Mouse (Mus musculus) brain, embryonic 18.5 days (tissue): ENCODE results near the gene Enpep.

Experiments
- DNase-seq: peaks from one replicate; pipeline ENCODE4 v3.0.0-alpha.2; 2012; ENCODE audit warnings: low read depth, low spot score

Gene Enpep

DNA sequence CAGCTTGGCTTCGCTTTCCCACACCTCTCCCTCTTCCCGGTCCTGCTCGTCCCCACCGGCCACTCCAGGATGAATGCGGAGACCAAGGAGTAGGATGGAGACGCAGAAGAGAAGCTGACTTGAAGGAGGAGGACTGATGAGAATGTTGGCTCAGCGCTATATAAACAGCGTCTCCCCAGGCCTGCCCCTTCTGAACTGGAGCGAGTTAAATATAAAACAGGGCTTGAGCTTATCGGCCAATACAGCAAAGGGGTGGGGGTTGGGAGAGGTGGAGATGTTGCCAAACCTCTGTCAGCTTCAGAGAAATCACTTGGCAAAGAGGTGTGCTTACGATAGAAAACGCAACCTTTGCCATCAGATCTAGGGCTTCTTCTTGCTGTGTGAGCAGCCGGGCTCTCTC, at the start of gene Enpep:
Gene Enpep (minus strand): TSS at position 135 of the 400 bp plus-strand sequence.
- no peak for DNase-seq

DNA sequence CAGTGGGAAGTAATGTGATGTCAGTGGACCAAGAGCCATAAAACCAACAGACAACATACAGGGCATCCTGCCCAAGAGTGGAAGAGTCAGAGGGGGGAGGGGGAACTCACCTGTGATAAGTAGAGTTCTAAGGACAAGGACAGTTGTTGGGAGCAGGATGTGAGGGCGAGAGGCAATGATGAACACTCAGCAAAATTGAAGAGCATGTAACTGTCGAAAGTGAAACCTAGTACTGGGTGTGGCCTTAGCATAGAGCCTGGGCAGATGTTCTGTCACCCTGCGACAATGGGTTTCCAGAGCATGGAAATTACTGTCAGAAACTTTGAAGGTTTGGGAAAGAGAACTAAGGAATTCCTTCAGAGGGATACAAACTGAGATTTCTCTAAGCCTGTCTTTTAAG, 46.6 kb upstream of the Enpep start:
- no peak for DNase-seq

DNA sequence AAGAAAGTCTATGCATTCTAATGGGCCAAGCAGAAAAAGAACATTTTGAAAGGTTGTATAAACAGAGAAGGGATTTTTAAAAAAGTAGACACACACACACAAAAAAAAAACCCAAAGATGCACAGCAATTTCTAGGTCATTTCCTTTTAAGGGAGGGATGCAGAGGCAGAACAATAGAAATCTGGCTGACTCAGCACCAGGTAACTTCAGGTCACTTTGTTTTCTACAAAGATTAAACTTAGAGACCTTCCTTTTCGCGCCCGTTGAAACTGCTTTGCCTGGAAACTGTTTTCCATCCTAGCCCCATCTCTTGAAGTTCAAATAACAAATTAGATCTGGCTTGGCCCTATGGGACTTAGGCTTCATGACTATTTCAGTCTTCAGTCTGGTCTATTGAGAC, 42.6 kb upstream of the Enpep start:
- DNase-seq = no peak

DNA sequence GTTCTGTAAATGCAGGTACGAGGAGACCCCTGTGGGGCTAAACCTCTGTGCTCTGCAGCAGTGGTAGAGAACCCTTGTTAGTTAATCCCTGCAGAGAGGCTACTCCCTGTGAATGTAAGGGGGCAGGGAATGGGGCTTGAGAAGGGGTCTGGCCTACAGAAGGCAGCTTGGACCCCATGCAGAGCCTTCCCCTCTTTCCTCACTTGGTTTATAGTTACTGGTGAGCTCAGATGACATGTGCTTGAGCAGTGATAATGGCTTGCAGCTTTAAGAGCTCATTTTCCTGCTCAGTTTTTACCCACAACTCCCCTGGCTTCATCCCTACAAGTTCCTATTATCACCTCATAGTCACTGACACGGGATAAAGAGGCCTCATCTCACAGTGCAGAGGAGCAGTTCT, 40.6 kb upstream of the Enpep start:
- DNase-seq = no peak

DNA sequence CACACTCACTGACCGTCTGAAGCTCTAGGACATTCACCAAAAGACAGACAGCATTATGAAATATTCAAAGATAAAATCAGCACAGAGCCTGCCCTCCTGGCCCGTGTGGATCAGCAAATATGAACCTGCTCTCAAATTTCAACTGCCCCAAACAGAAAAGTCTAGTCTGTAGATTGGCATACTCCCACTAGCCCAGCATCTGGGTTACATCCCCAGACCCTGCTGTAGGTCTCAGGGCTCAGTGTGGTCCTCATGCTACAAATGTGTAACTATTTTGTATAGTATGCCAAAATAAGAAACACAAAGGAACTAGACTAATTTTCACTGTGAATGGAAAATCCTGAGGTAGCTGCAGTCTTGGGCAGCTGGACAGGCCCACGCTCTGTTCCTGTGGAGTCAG, 37.0 kb upstream of the Enpep start:
- DNase-seq = no peak

DNA sequence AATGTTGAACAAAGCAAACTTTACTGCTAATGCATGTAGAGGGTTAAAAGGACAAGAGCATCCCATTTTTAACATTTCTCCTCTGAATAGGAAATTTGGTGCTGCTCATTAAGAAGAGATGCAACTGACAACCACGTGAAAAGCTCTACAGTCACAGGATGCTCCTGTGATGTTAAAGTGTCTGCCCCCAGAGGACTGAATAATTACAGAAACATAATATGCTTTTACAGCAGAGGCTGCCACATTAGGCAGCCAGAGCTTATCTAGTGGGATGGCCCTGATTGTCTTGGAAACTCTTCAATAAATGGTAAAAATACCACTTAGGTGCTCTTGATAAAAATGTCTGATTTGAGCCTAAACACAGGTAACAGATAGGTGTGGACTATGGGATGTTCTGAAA, 33.4 kb upstream of the Enpep start:
- DNase-seq = no peak

DNA sequence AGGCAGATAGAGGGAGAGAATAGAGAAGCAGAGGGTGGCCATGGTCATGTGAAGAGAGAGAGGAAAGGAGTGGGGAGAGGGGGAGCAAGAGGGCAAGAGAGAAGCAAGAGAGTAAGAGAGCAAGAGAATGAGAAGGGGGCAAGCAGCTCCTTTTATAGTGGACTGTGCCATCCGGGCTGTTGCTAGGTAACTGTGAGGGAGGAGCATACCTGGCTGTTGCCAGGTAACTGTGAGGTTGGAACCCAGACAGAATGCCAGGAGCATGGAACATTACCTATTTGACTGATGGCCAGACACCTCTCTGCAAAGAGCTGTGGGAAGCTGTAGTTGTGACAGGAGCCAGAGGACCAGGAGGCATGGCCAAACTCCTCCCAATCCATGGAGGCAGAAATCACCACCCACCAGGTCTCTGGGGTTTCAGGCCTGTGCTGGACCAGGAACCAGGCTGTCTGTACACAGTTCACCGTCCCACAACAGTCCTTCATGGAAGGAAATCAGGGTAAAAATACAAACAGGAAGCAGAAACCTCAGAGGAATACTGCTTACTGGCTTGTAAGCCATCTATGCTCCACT, 32.4 kb upstream of the Enpep start:
- DNase-seq = no peak

DNA sequence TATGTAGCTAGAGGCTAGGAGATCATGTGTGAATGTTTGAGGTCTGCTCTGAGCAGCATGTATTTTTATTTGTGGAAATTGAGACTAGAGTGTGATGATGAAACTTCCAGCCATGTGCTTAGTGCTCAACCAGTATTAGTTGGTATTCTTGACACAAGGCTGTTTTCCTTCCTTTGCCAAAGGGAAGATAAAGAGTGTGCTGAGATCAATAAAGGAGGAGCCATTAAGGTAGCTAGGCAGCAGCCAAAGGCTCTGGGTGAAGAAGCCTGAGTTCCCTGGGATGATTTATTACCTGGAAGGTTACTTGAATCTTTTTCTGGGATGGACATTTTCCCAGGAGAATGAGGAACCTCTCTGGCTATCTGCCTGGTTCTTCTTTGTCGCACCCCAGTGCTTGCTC, 30.9 kb upstream of the Enpep start:
- no peak for DNase-seq

DNA sequence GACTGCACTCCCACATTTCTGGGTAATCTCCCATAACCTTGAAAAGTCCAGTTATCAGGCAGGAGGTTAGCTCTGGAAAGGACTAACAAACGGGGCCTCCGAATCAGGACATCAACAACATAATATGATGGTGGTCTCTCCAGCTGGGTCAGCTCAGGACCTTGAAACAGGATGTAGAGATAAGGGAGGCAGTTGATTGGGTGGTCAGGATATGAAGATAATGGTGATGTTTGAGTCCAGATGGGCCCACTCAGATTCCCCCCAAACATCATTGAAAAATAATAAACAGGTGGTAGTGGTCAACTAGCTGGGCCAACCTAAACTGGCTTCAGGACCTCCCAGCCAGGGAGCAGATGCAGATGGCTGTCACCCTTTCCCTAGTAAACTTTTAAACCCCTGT, 25.6 kb upstream of the Enpep start:
- no peak for DNase-seq

DNA sequence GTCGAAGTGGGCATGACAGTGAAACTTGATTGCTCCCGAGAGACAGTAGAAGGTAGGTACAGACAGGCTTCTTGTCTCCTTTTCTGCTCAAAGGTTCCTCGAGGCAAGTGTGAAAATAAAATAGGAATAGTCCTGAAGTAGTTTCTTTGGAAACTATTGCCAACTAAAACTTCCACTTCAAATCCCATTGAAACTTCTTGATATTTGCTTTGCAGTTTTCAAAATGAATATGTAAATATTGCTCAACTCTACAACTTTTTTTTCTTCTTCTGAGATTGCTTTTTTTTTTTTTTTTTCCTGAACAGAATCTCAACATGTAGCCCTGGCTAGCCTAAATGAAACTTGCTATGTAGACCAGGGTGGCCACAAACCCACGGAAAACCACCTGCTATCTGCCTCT, 21.4 kb upstream of the Enpep start:
- DNase-seq = no peak

DNA sequence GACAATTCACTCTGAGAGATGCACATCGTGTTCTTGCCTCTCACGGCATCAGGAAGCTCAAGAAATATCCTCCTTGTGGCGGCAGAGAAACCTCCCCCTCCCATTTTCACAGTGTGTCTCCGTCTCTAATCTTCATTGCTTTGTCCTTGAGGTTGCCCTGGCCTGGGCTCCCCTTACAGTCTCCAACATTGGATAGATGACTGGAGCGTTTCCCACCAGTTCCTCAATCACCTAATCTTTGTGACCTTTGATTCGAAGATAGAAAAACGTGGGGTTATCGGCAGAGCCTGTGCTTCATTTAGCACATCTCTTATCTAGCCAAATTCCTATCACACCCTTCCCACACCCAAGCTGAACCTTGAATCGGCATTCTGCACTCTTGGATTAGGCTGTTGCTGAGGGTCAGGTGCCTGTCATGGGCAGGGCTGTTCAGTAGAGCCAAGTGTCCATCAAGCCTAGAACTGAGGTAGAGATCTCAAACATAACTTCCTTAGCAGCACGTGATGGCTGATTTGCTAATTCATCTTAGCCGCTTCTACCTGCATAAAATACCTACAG, 18.9 kb upstream of the Enpep start:
- DNase-seq = no peak

DNA sequence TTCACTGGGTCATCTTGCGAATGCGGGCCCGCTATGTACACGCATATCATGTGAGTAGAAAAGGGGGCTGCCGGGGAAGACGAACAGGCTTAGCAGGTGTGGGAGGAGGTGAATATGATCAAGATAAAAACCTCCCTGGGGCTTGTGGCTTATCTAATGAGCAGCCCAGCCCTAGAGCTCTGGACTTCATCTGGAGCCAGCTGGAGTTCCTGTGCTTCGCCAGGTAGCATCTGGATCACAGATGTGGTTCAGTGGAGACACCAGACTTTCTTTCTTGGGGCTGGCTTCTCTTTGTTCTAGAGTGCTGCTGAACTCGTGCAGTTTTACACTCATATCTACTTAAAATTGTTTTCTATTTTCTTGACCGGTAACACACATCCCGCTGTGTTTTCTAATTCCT, 14.8 kb upstream of the Enpep start:
- DNase-seq = no peak

DNA sequence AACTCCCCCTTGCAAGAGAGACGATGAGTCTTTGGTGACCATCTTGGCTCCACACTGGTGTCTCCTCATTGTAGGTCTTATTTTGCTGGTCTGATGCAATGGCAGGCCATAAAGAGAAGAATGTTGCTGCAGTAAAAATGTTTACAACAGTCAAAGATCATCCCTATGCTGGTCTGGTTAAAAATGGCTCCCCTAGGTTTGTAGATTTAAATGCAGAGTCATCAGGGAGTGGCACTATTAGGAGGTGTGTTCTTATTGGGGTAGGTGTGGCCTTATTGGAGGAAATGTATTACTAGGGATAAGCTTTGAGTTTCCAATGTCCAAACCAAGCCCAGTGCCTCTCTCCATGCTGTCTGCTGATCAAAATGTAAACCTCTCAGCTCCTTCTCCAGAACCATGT, 10.2 kb upstream of the Enpep start:
- no peak for DNase-seq

DNA sequence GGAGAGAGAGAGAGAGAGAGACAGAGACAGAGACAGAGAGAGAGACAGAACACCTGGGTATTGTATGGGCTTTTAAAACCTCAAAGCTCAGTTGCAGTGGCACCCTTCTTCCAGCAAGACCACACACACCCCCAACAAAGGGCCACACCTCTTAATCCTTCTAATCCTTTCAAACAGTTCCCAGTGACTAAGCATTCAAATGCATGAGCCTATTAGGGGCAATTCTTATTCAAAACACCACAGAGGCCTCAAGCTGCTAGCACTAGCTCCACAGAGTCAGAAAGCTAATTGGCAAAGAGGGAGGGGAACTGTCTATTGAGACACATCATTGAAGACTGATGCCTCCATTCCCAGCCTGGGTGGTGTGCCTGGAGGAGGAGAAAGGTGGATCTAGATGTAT, 8.5 kb upstream of the Enpep start:
- no peak for DNase-seq

DNA sequence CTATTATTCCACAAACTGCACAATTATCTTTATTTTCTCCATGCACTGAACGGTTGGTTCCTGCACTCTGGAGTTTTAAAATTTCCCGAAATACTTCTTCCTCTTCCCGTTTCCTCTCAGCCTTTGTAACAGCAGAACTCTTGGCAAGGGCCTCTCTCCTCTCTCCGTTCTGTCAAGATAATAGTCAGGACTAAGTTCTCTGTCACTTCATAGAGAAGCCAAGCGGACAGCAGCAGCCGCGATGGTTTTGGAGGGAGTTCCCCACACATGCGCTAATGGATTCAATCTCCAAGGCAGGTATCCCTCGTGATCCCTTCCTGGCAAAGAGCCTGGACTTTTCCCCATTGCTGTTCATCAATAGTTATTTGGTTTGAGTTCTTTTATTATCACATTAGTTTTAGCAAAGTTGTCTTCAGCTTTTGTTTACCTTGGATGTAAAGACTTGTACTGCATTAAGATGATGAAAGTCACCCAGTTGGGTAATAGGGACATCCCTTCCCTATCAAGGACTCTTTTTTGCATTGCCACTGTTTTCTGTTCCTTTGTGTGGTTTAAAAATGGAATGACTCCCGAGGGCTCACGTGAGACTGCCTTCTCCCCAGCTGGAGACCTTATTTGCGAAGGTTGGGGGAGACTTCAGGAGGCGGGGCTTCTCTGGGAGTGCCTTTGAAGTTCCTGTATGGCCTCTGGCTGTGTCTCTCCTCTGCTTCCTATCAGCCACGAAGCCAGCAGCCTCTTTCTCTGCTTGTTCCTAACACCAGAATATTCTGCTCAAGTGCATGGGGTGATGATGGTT, 6.0 kb upstream of the Enpep start:
- no peak for DNase-seq

DNA sequence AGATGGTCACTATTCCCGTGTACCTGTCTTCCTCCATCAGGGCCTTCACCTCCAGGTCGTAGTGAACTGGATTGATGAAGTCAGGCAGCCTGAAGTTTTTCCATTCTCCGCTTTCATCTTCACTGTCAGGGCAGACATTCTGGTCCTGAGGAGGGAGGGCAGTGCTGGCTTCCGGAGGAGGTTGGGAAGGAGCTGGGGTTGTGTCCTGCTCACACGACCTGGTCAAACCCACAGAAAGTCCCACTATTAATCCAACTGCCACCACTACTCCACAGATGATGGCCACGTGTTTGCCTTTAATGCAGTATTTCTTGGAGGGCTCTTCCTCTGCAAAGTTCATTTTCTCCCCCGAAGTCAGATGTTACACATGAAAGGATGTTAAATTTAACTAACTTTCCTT, 378 bp downstream of the Enpep start:
- no peak for DNase-seq

DNA sequence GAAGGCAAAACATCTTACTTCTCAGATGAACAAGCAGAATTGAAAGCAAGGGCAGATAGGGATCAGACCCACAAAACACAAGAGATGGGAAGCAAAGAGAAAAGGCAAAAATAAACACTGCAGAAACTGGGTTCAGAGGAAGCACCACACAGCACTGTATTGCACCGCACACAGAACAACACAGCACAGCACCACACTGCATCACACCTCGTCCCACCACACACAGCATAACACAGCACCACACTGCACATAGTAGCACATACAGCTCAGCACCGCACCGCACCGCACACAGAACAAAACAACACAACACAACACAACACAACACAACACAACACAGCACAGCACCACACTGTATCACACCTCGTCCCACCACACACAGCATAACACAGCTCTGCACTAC, 1.1 kb downstream of the Enpep start:
- DNase-seq = no peak

DNA sequence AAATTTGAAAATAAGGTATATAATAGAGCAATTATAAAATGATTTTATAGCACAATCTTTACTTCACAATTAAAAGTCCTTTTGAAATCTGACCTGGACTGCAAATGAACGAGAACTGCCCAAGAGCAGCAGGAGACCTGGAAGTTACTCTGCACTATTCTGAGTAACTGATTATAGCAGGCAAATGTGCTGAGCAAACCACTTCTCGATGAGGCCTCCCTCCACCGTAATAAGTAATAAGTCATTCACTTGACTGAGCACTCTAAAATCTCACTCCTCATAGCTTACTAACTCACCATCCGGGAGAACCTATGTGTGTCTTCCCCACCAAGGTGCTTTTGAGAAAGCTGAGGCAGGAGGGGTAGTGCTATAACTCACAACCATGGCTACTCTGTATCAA, 4.5 kb downstream of the Enpep start:
- no peak for DNase-seq

DNA sequence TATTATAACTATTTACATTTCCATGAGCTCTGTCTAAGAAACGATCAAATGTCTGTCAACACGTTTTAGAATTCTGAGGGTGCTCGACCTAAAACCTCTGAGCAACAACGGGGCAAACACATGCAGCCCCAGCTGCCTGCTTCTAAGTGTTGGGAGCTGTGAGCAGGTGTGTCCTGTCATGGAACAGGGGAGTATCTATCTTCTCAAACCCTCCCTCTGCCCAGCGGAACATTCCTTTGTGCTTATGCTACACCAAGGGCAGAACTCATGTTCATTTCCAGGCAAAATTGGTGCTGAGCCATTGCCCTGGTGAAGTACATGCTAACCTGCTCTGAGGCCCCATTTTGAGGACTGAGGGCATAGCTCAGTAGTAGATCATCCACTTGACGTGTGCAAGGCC, 10.9 kb downstream of the Enpep start:
- DNase-seq = no peak

DNA sequence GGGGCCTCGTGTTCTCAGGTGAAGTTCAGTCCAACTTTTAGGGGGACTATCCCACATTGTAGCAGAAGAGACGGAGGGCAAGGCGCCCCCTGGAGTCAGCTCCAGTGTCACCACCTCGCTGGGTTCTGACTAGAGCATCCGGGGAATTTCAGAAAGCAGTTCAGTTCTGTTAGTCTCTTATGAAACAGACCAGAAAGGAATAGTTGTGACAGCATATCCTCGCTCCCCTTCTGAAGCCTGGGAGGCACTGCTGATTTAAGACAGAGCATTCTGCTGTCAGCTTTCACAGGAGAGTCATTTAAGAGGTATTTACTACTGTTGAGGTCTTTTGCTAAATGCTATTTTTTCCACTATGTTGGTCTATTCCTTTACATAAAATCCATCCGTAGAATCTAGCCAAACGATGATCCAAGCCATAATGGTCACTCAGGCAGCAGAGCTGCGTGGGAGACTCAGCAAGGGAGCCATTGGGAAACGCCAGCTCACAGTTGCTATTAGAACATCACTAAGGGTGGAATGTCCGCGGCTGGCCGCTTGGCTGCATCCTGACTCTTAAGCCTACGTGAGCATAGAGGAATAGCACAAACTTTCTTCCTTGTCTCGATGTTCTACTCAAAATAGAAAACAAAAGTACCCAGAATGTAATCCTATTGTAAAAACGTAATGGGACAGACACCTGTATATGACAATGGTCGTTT, 15.3 kb downstream of the Enpep start:
- no peak for DNase-seq

DNA sequence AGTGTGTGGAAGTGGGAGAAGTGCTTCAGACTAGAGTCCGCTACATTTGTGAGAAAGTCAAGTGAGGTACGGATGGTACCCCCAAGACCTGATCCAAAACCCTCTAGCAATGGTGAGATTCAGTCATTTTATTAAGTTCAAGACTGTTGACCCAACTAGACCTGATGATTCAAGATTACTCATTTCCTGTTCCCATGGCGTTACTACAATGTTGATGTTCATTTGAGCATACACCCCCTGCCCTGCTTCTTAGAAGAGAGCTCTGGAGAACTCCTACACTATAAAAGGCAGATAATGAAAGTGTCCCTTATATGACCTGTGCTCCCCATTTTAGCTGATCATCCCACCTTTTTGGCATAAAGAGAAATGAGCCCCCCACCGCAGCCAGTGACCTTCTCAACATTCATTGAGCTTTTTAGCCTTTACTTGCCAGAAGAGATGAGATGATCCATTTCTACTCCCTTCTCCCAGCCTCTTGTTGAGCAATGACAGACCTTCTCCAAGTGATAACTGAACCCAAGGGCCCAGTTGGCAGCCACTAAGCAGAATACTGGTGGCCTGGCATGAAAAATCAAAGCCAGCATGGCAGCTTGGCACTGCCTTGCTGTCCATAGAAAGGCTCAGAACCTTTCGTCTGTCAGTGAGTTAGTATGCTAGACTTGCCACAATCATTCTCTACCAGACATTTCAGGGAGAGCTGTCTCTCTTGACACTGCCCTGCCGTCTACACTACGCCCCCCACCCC, 18.7 kb downstream of the Enpep start:
- no peak for DNase-seq

DNA sequence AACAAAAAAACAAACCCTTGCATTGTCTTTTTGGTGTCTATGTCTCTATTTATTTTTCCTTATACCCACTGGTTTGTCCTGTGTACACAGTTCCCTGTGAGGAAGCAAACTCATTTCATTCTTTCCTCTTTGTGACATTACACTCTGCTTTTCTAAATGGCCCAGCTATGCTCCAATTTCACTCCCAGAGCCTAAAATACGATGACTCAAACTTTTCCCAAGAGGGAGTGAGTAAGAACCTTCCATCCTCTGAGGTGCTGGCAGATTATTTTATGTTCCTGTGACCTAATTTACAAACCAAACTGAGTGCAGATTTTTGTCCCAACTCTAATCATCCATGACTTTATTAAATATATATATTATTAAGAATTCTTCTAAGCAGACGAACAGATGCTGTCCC, 19.3 kb downstream of the Enpep start:
- no peak for DNase-seq
